In the genomic region with DNA sequence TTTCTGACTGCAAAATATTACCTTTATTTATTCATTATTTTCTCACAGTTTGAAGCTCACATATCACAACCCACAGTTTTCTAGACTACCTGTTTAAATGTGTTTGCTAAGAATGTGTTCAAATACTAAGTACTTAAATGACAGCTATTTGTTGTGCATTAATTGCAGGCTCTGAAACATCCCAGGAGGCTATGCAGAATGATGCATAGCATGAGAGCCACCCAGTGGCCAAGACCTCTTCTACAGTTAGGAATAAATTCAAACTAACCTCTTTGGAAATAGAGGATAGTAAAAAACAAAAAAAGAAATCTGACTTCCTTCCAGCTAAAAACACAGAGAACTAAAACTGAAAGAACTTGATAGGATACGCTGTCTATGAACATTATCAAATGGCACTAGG, we compare ENCODE assay signal across 12 mouse cellular contexts. TPM values are rescaled to one million over a fixed set of nuclear protein-coding genes. Genes with fewer than 3 reads are reported as not detected.
A peak's percentile ranks its signal among the peaks of the same experiment; 100 is the strongest.
DNase-seq lines count a peak whose midpoint lies in the region; ATAC-seq and TF ChIP-seq lines count a peak whose summit lies in the region.
"Had no signal": no experiment of that assay in that cellular context is flagged by ENCODE, and none has a peak within 500 bp of the region (broad histone marks: within the 10 kb centered on the region; RNA-seq: fewer than 3 reads in every experiment).

No protein-coding gene starts in this region.

- TF ChIP-seq POLR2A in cortical plate, adult 2 months (IDR thresholded peaks at IDR 0.05; ENCODE audit: extremely low read depth, insufficient read depth, low read length) = no peak

- no peak for TF ChIP-seq EP300 in liver, postnatal 0 days (IDR thresholded peaks at IDR 0.05; ENCODE audit: low read depth)

- no peaks in the 10 kb centered on the region for H3K9me3 ChIP-seq in liver, postnatal 0 days (ENCODE audit: low read length)

- no peaks in the 10 kb centered on the region for H3K27me3 ChIP-seq in liver, postnatal 0 days (ENCODE audit: insufficient read depth, low read length)

- TF ChIP-seq CTCF in liver, postnatal 0 days (IDR thresholded peaks at IDR 0.05; ENCODE audit: low read depth) = peak; percentile 24
- peak; percentile 55 for TF ChIP-seq CTCF in cortical plate, adult 2 months (IDR thresholded peaks at IDR 0.05; ENCODE audit: extremely low read depth, insufficient read depth, low read length)

- peak; percentile 17 for DNase-seq in gastrocnemius, postnatal 10 days
- no peak for DNase-seq in gastrocnemius, adult 18-20 months (ENCODE audit: low spot score)
- no peak for DNase-seq in liver, postnatal 0 days
- no peak for DNase-seq in liver
- DNase-seq in retina, adult 2 months (ENCODE audit: low read depth, low spot score) = peak; percentile 9
- no peak for DNase-seq in natural killer cell, adult 2 months (ENCODE audit: low spot score in 2 of 2)
- no peak for DNase-seq in heart, adult 9 months (ENCODE audit: low spot score in 2 of 2)
- DNase-seq: cerebellum, adult 11 months; heart, adult 11 months had no signal

- 63% methylated on average over 1 of the region's 1 CpGs for WGBS in liver, postnatal 0 days (ENCODE audit: insufficient replicate concordance)

- no peak overlapping the region for H3K4me3 ChIP-seq in liver, postnatal 0 days (ENCODE audit: low read depth, low read length)
- no peak overlapping the region for H3K4me3 ChIP-seq in cortical plate, adult 2 months (ENCODE audit: insufficient read depth, low read length)

- H3K27ac ChIP-seq in liver, postnatal 0 days (ENCODE audit: low read depth) = no peak overlapping the region
- no peak overlapping the region for H3K27ac ChIP-seq in cortical plate, adult 2 months (ENCODE audit: insufficient read depth, low read length)

- H3K9ac ChIP-seq in liver, postnatal 0 days (replicated peaks) = no peak overlapping the region

- no peaks in the 10 kb centered on the region for H3K36me3 ChIP-seq in liver, postnatal 0 days (replicated peaks; ENCODE audit: insufficient read depth, low read length)

- H3K4me1 ChIP-seq in liver, postnatal 0 days (ENCODE audit: insufficient read depth) = no peaks in the 10 kb centered on the region
- H3K4me1 ChIP-seq in cortical plate, adult 2 months (ENCODE audit: control insufficient read depth, insufficient read depth, low read length) = no peaks in the 10 kb centered on the region

- no peak overlapping the region for H3K4me2 ChIP-seq in liver, postnatal 0 days (ENCODE audit: low read depth, low read length)

- ATAC-seq in liver, postnatal 0 days = no peak

RNA-seq across cellular contexts. Expression of a gene that starts 1.5 kb away (rescaled TPM):
- not detected for total RNA-seq in gastrocnemius, postnatal 10 days (2021)
- not detected for total RNA-seq in gastrocnemius, adult 18-20 months (2021)
- not detected in 2 replicates for polyA plus RNA-seq in liver, postnatal 0 days (2015; fragmentation: Nextera tagmentation; extraction: Ambion mirVana)
- not detected in 2 replicates for polyA plus RNA-seq in cortical plate, adult 2 months (2012; rRNA removed)
- total RNA-seq: layer of hippocampus, postnatal 36 days had no signal
- polyA plus RNA-seq: stomach, embryonic 16.5 days had no signal

RNA-seq across cellular contexts. Expression of a gene that starts 7.8 kb away (rescaled TPM):
- 100 to 1,000 TPM; 113 to 117 TPM for total RNA-seq in gastrocnemius, postnatal 10 days (2021)
- total RNA-seq in gastrocnemius, adult 18-20 months (2021) = under 1 TPM; 0.38 to 0.66 TPM
- polyA plus RNA-seq in liver, postnatal 0 days (2015; fragmentation: Nextera tagmentation; extraction: Ambion mirVana) = 1.1 and 2.1 TPM in 2 replicates
- polyA plus RNA-seq in cortical plate, adult 2 months (2012; rRNA removed) = 1.7 and 2.0 TPM in 2 replicates

RNA-seq across cellular contexts. Expression of a gene that starts 9.2 kb away (rescaled TPM):
- not detected for total RNA-seq in gastrocnemius, postnatal 10 days (2021)
- total RNA-seq in gastrocnemius, adult 18-20 months (2021) = not detected
- not detected in 2 replicates for polyA plus RNA-seq in liver, postnatal 0 days (2015; fragmentation: Nextera tagmentation; extraction: Ambion mirVana)
- not detected in 2 replicates for polyA plus RNA-seq in cortical plate, adult 2 months (2012; rRNA removed)
- total RNA-seq: layer of hippocampus, postnatal 36 days had no signal
- polyA plus RNA-seq: stomach, embryonic 16.5 days had no signal

RNA-seq across cellular contexts. Expression of a gene that starts 32.9 kb away (rescaled TPM):
- total RNA-seq in gastrocnemius, postnatal 10 days (2021) = not detected
- total RNA-seq in gastrocnemius, adult 18-20 months (2021) = not detected
- polyA plus RNA-seq in liver, postnatal 0 days (2015; fragmentation: Nextera tagmentation; extraction: Ambion mirVana) = not detected in 2 replicates
- not detected in 2 replicates for polyA plus RNA-seq in cortical plate, adult 2 months (2012; rRNA removed)
- total RNA-seq: layer of hippocampus, postnatal 36 days had no signal
- polyA plus RNA-seq: stomach, embryonic 16.5 days had no signal

RNA-seq across cellular contexts. Expression of a gene that starts 36.6 kb away (rescaled TPM):
- total RNA-seq in gastrocnemius, postnatal 10 days (2021) = not detected
- total RNA-seq in gastrocnemius, adult 18-20 months (2021) = not detected
- polyA plus RNA-seq in liver, postnatal 0 days (2015; fragmentation: Nextera tagmentation; extraction: Ambion mirVana) = not detected in 2 replicates
- not detected in 2 replicates for polyA plus RNA-seq in cortical plate, adult 2 months (2012; rRNA removed)
- total RNA-seq: layer of hippocampus, postnatal 36 days had no signal
- polyA plus RNA-seq: stomach, embryonic 16.5 days had no signal

Comparison
In these comparisons a context has a peak if more than half of its experiments do, and no peak if none do; other contexts are left out.
1. DNase-seq: peak in gastrocnemius, postnatal 10 days (single experiment) and retina, adult 2 months (single experiment); none in gastrocnemius, adult 18-20 months (single experiment), liver, postnatal 0 days (single experiment), liver (single experiment), natural killer cell, adult 2 months (0 of 2) and heart, adult 9 months (0 of 2).
2. RNA of a gene that starts 7.8 kb away (total RNA-seq): 113 to 117 TPM in gastrocnemius, postnatal 10 days; 0.38 to 0.66 TPM in gastrocnemius, adult 18-20 months; every median in the first group is over 10 times any median in the second.